Mouse (Mus musculus): ENCODE data around the gene Akt3.

Gene Akt3

GRCm38 (mm10) chr1:177258034-177258342 is at the start of gene Akt3:
TSS of gene Akt3 (minus strand) at chr1:177258203.
- no peak for DNase-seq (ENCODE audit: low read depth, low spot score)

- DNase-seq (ENCODE audit: low read depth, low spot score), result no peak
These were observed 49.5 kb upstream of the Akt3 start for GRCm38 (mm10) chr1:177307549-177307948.

- DNase-seq (ENCODE audit: low read depth, low spot score), result no peak
These were observed 40.2 kb upstream of the Akt3 start for GRCm38 (mm10) chr1:177298231-177298630.

- no peak for DNase-seq (ENCODE audit: low read depth, low spot score)
These were observed 28.8 kb upstream of the Akt3 start for GRCm38 (mm10) chr1:177286764-177287163.

- DNase-seq (ENCODE audit: low read depth, low spot score), result no peak
These were observed 23.9 kb upstream of the Akt3 start for GRCm38 (mm10) chr1:177281925-177282324.

GRCm38 (mm10) chr1:177277361-177277760 is 19.4 kb upstream of the Akt3 start:
- no peak for DNase-seq (ENCODE audit: low read depth, low spot score)

- no peak for DNase-seq (ENCODE audit: low read depth, low spot score)
These were observed 9.6 kb upstream of the Akt3 start for GRCm38 (mm10) chr1:177267645-177268044.

- no peak for DNase-seq (ENCODE audit: low read depth, low spot score)
These were observed 4.9 kb upstream of the Akt3 start for GRCm38 (mm10) chr1:177262926-177263325.

- DNase-seq (ENCODE audit: low read depth, low spot score), result no peak
These were observed 2.8 kb upstream of the Akt3 start for GRCm38 (mm10) chr1:177260796-177261195.

- DNase-seq (ENCODE audit: low read depth, low spot score), result no peak
These were observed 1.1 kb upstream of the Akt3 start for GRCm38 (mm10) chr1:177259038-177259600.

GRCm38 (mm10) chr1:177258343-177259037 is 487 bp upstream of the Akt3 start:
- peak; percentile 62 for DNase-seq (ENCODE audit: low read depth, low spot score)

GRCm38 (mm10) chr1:177257178-177258033 is 597 bp downstream of the Akt3 start:
- DNase-seq (ENCODE audit: low read depth, low spot score), result peak; percentile 21

- no peak for DNase-seq (ENCODE audit: low read depth, low spot score)
These were observed 9.4 kb downstream of the Akt3 start for GRCm38 (mm10) chr1:177248638-177249037.

GRCm38 (mm10) chr1:177238368-177238767 is 19.6 kb downstream of the Akt3 start:
- no peak for DNase-seq (ENCODE audit: low read depth, low spot score)

GRCm38 (mm10) chr1:177236695-177237094 is 21.3 kb downstream of the Akt3 start:
- no peak for DNase-seq (ENCODE audit: low read depth, low spot score)

- DNase-seq (ENCODE audit: low read depth, low spot score), result no peak
These were observed 21.8 kb downstream of the Akt3 start for GRCm38 (mm10) chr1:177236249-177236648.

GRCm38 (mm10) chr1:177234462-177234861 is 23.5 kb downstream of the Akt3 start:
- DNase-seq (ENCODE audit: low read depth, low spot score), result no peak

- DNase-seq (ENCODE audit: low read depth, low spot score), result no peak
These were observed 26.9 kb downstream of the Akt3 start for GRCm38 (mm10) chr1:177231122-177231521.

GRCm38 (mm10) chr1:177198978-177199377 is 59.0 kb downstream of the Akt3 start:
- DNase-seq (ENCODE audit: low read depth, low spot score), result no peak

- DNase-seq (ENCODE audit: low read depth, low spot score), result no peak
These were observed 62.8 kb downstream of the Akt3 start for GRCm38 (mm10) chr1:177195224-177195623.

GRCm38 (mm10) chr1:177194324-177194723 is 63.7 kb downstream of the Akt3 start:
- no peak for DNase-seq (ENCODE audit: low read depth, low spot score)

- no peak for DNase-seq (ENCODE audit: low read depth, low spot score)
These were observed 66.4 kb downstream of the Akt3 start for GRCm38 (mm10) chr1:177191623-177192022.

- no peak for DNase-seq (ENCODE audit: low read depth, low spot score)
These were observed 67.6 kb downstream of the Akt3 start for GRCm38 (mm10) chr1:177190358-177190757.
